ENCODE assay signal across 18 mouse cellular contexts in the genomic region with DNA sequence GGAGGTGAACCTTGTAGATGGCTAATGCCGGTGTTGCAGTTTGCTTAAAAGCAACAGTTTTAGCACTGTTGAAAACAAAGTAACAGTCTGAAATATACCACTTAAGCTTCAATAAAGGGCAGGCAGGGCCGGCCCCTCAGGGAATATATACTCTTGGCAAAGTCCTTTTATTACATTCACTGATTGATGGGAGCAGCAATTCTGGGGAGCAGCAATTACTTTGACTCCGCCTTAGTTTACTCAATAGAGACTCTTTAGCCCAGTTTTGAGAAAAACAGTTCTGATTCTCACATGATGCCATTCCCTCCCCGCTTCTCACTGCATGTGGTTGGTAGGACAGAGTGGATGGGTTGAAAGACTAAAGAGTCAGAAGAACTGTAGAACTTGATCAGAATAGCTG. TPM values are rescaled to one million over a fixed set of nuclear protein-coding genes. Genes with fewer than 3 reads are reported as not detected.
DNase-seq lines count a peak whose midpoint lies in the region; ATAC-seq lines count a peak whose summit lies in the region.
"Had no signal": no experiment of that assay in that cellular context is flagged by ENCODE, and none has a peak within 500 bp of the region (broad histone marks: within the 10 kb centered on the region; RNA-seq: fewer than 3 reads in every experiment).

No protein-coding gene starts in this region.

- intact Hi-C loops in heart, postnatal 14 days (cut with DNase I): no loop called here

- no peaks in the 10 kb centered on the region for H3K36me3 ChIP-seq in limb, embryonic 15.5 days
- H3K36me3 ChIP-seq in forebrain, embryonic 16.5 days (ENCODE audit: control insufficient read depth, insufficient read depth): no peaks in the 10 kb centered on the region
- H3K36me3 ChIP-seq: embryonic facial prominence, embryonic 13.5 days; heart, embryonic 15.5 days had no signal

- peaks cover 19% of the 10 kb centered on the region for H3K4me1 ChIP-seq in brown adipose tissue, adult 24 weeks (ENCODE audit: control insufficient read depth, insufficient read depth, insufficient read length, low read length)
- H3K4me1 ChIP-seq in limb, embryonic 15.5 days: peaks cover 22% of the 10 kb centered on the region
- H3K4me1 ChIP-seq in forebrain, embryonic 16.5 days (replicated peaks; ENCODE audit: control insufficient read depth, insufficient read depth, low read length): peaks cover 20% of the 10 kb centered on the region

- no peak overlapping the region for H3K9ac ChIP-seq in limb, embryonic 15.5 days
- no peak overlapping the region for H3K9ac ChIP-seq in forebrain, embryonic 16.5 days (replicated peaks; ENCODE audit: low read depth, low read length)
- H3K9ac ChIP-seq: embryonic facial prominence, embryonic 13.5 days; forebrain, postnatal 0 days; heart, embryonic 15.5 days had no signal

- H3K9me3 ChIP-seq in limb, embryonic 15.5 days: no peaks in the 10 kb centered on the region
- no peaks in the 10 kb centered on the region for H3K9me3 ChIP-seq in forebrain, embryonic 16.5 days (ENCODE audit: control insufficient read depth, low read length)
- H3K9me3 ChIP-seq: embryonic facial prominence, embryonic 13.5 days; heart, embryonic 15.5 days had no signal

- 33% methylated on average over 4 of the region's 4 CpGs for WGBS in limb, embryonic 15.5 days
- 43% methylated on average over 4 of the region's 4 CpGs for WGBS in forebrain, embryonic 16.5 days

- peak overlapping the region; percentile 76 for H3K27ac ChIP-seq in brown adipose tissue, adult 24 weeks (replicated peaks; ENCODE audit: low read depth, low read length)
- 0 out of 2 replicates have a peak overlapping the region, but pooled peaks have one; percentile 9 for H3K27ac ChIP-seq in limb, embryonic 15.5 days
- H3K27ac ChIP-seq in forebrain, embryonic 16.5 days (ENCODE audit: low read length): no peak overlapping the region
- H3K27ac ChIP-seq: embryonic facial prominence, embryonic 13.5 days; heart, embryonic 15.5 days; hindbrain, postnatal 0 days had no signal

- no peak overlapping the region for H3K4me2 ChIP-seq in limb, embryonic 15.5 days
- H3K4me2 ChIP-seq in forebrain, embryonic 16.5 days (ENCODE audit: low read length): no peak overlapping the region
- H3K4me2 ChIP-seq: embryonic facial prominence, embryonic 13.5 days; heart, embryonic 15.5 days had no signal

- no peak overlapping the region for H3K4me3 ChIP-seq in brown adipose tissue, adult 24 weeks (ENCODE audit: insufficient read depth, low read depth, low read length)
- no peak overlapping the region for H3K4me3 ChIP-seq in limb, embryonic 15.5 days
- no peak overlapping the region for H3K4me3 ChIP-seq in forebrain, embryonic 16.5 days (replicated peaks; ENCODE audit: low read length)
- H3K4me3 ChIP-seq: embryonic facial prominence, embryonic 13.5 days; heart, embryonic 15.5 days had no signal

- H3K27me3 ChIP-seq in limb, embryonic 15.5 days: no peaks in the 10 kb centered on the region
- no peaks in the 10 kb centered on the region for H3K27me3 ChIP-seq in forebrain, embryonic 16.5 days (replicated peaks; ENCODE audit: control insufficient read depth, insufficient read depth, low read length)
- H3K27me3 ChIP-seq: embryonic facial prominence, embryonic 13.5 days; heart, embryonic 15.5 days; Patski had no signal

- no peak for ATAC-seq in limb, embryonic 15.5 days (ENCODE audit: insufficient number of reproducible peaks, low FRiP score, low TSS enrichment, low read depth)
- ATAC-seq in forebrain, embryonic 16.5 days: no peak
- ATAC-seq: forebrain, postnatal 0 days; hindbrain, postnatal 0 days; midbrain, embryonic 16.5 days; Patski had no signal

- DNase-seq in heart, adult 11 months: peak; percentile 83
- no peak for DNase-seq in heart, postnatal 14 days
- peak; percentile 97 for DNase-seq in adipocyte (ENCODE audit: low spot score)
- DNase-seq in ovary, postnatal 36 days (ENCODE audit: low spot score): no peak
- DNase-seq: cerebellum, adult 9-11 months; forebrain, postnatal 0 days; kidney, adult 9 months; kidney, postnatal 4 days; layer of hippocampus, adult 9-11 months; right cerebral cortex, postnatal 25 days had no signal

RNA-seq across cellular contexts. Expression of a gene that starts 5.5 kb away (rescaled TPM):
- 10 to 100 TPM; 14.0 to 15.7 TPM for total RNA-seq in heart, postnatal 14 days (2021)
- 18.6 and 23.4 TPM in 2 replicates for polyA plus RNA-seq in brown adipose tissue, adult 24 weeks (2012; ENCODE audit: insufficient read depth, insufficient read length, missing spikeins)
- polyA plus RNA-seq in limb, embryonic 15.5 days (2015; fragmentation: Nextera tagmentation; extraction: Ambion mirVana): 15.4 and 16.1 TPM in 2 replicates
- 14.8 and 16.2 TPM in 2 replicates for polyA plus RNA-seq in forebrain, embryonic 16.5 days (2015; fragmentation: Nextera tagmentation; extraction: Ambion mirVana)

RNA-seq across cellular contexts. Expression of a gene that starts 32.7 kb away (rescaled TPM):
- total RNA-seq in heart, postnatal 14 days (2021): 100 to 1,000 TPM; 183 to 196 TPM
- polyA plus RNA-seq in brown adipose tissue, adult 24 weeks (2012; ENCODE audit: insufficient read depth, insufficient read length, missing spikeins): 272 and 605 TPM in 2 replicates
- polyA plus RNA-seq in limb, embryonic 15.5 days (2015; fragmentation: Nextera tagmentation; extraction: Ambion mirVana): 448 and 621 TPM in 2 replicates
- 335 and 339 TPM in 2 replicates for polyA plus RNA-seq in forebrain, embryonic 16.5 days (2015; fragmentation: Nextera tagmentation; extraction: Ambion mirVana)

RNA-seq across cellular contexts. Expression of a gene that starts 36.1 kb away (rescaled TPM):
- 10 to 100 TPM; 30.6 to 33.4 TPM for total RNA-seq in heart, postnatal 14 days (2021)
- 18.9 and 23.4 TPM in 2 replicates for polyA plus RNA-seq in brown adipose tissue, adult 24 weeks (2012; ENCODE audit: insufficient read depth, insufficient read length, missing spikeins)
- 34.8 and 37.8 TPM in 2 replicates for polyA plus RNA-seq in limb, embryonic 15.5 days (2015; fragmentation: Nextera tagmentation; extraction: Ambion mirVana)
- polyA plus RNA-seq in forebrain, embryonic 16.5 days (2015; fragmentation: Nextera tagmentation; extraction: Ambion mirVana): 64.6 and 70.7 TPM in 2 replicates

RNA-seq across cellular contexts. Expression of a gene that starts 40.8 kb away (rescaled TPM):
- 1 to 10 TPM; 5.5 to 5.9 TPM for total RNA-seq in heart, postnatal 14 days (2021)
- polyA plus RNA-seq in brown adipose tissue, adult 24 weeks (2012; ENCODE audit: insufficient read depth, insufficient read length, missing spikeins): 1.6 and 2.4 TPM in 2 replicates
- polyA plus RNA-seq in limb, embryonic 15.5 days (2015; fragmentation: Nextera tagmentation; extraction: Ambion mirVana): 0.91 and 1.4 TPM in 2 replicates
- 0.35 and 0.40 TPM in 2 replicates for polyA plus RNA-seq in forebrain, embryonic 16.5 days (2015; fragmentation: Nextera tagmentation; extraction: Ambion mirVana)

Comparison
In these comparisons a context has a peak if more than half of its experiments do, and no peak if none do; other contexts are left out.
1. DNase-seq: peak in heart, adult 11 months (single experiment) and adipocyte (single experiment); none in heart, postnatal 14 days (0 of 2) and ovary, postnatal 36 days (single experiment).